Mouse (Mus musculus): ENCODE measurements around the gene Uts2r. TPM values are rescaled to one million over a fixed set of nuclear protein-coding genes. Genes with fewer than 3 reads are reported as not detected.

The Uts2r gene
- polyA plus RNA-seq, 1 experiment from 2014 or later = 0.19 TPM

Other genes starting within 250 kb of the Uts2r start
- gene Ccdc57, start 227.4 kb upstream of the Uts2r start, polyA plus RNA-seq (2015; fragmentation: Nextera tagmentation; extraction: Ambion mirVana) = 4.8 and 5.4 TPM in 2 replicates
- 11.7 and 14.9 TPM in 2 replicates for gene Slc16a3, start 211.8 kb upstream of the Uts2r start, polyA plus RNA-seq (2015; fragmentation: Nextera tagmentation; extraction: Ambion mirVana)
- gene Csnk1d, start 168.9 kb upstream of the Uts2r start, polyA plus RNA-seq (2015; fragmentation: Nextera tagmentation; extraction: Ambion mirVana) = 147 and 148 TPM in 2 replicates
- gene Cd7, start 120.9 kb upstream of the Uts2r start, polyA plus RNA-seq (2015; fragmentation: Nextera tagmentation; extraction: Ambion mirVana) = not detected in 2 replicates
- gene Sectm1b, start 96.7 kb upstream of the Uts2r start, polyA plus RNA-seq (2015; fragmentation: Nextera tagmentation; extraction: Ambion mirVana) = not detected in 2 replicates
- gene Sectm1a, start 79.1 kb upstream of the Uts2r start, polyA plus RNA-seq (2015; fragmentation: Nextera tagmentation; extraction: Ambion mirVana) = not detected in 2 replicates
- not detected in 2 replicates for gene Tex19.2, start 41.6 kb upstream of the Uts2r start, polyA plus RNA-seq (2015; fragmentation: Nextera tagmentation; extraction: Ambion mirVana)
- not detected in 2 replicates for gene Tex19.1, start 14.1 kb upstream of the Uts2r start, polyA plus RNA-seq (2015; fragmentation: Nextera tagmentation; extraction: Ambion mirVana)
- 17.8 and 20.5 TPM in 2 replicates for gene Hexdc, start 44.2 kb downstream of the Uts2r start, polyA plus RNA-seq (2015; fragmentation: Nextera tagmentation; extraction: Ambion mirVana)
- gene Ogfod3, start 44.4 kb downstream of the Uts2r start, polyA plus RNA-seq (2015; fragmentation: Nextera tagmentation; extraction: Ambion mirVana) = 23.9 and 24.2 TPM in 2 replicates
- 39.3 and 42.2 TPM in 2 replicates for gene Cybc1, start 69.1 kb downstream of the Uts2r start, polyA plus RNA-seq (2015; fragmentation: Nextera tagmentation; extraction: Ambion mirVana)
- 94.8 and 95.5 TPM in 2 replicates for gene Narf, start 77.0 kb downstream of the Uts2r start, polyA plus RNA-seq (2015; fragmentation: Nextera tagmentation; extraction: Ambion mirVana)
- 12.1 and 12.2 TPM in 2 replicates for gene Foxk2, start 99.7 kb downstream of the Uts2r start, polyA plus RNA-seq (2015; fragmentation: Nextera tagmentation; extraction: Ambion mirVana)
- gene Wdr45b, start 194.2 kb downstream of the Uts2r start, polyA plus RNA-seq (2015; fragmentation: Nextera tagmentation; extraction: Ambion mirVana) = 82.1 and 84.7 TPM in 2 replicates
- gene Rab40b, start 228.0 kb downstream of the Uts2r start, polyA plus RNA-seq (2015; fragmentation: Nextera tagmentation; extraction: Ambion mirVana) = 7.7 and 8.2 TPM in 2 replicates

Measured in hindbrain, embryonic 13.5 days (tissue).